ENCODE assay signal across 12 mouse cellular contexts in genomic region chr10:59965788-59966187, GRCm38 (mm10). TPM values are rescaled to one million over a fixed set of nuclear protein-coding genes. Genes with fewer than 3 reads are reported as not detected.
A peak's percentile ranks its signal among the peaks of the same experiment; 100 is the strongest.
DNase-seq lines count a peak whose midpoint lies in the region; ATAC-seq lines count a peak whose summit lies in the region.
"Had no signal": no experiment of that assay in that cellular context is flagged by ENCODE, and none has a peak within 500 bp of the region (broad histone marks: within the 10 kb centered on the region; RNA-seq: fewer than 3 reads in every experiment).

No protein-coding gene starts in this region.

- no peaks in the 10 kb centered on the region for H3K9me3 ChIP-seq in hindbrain, embryonic 10.5 days
- no peaks in the 10 kb centered on the region for H3K9me3 ChIP-seq in hindbrain, embryonic 14.5 days (ENCODE audit: control insufficient read depth, low read length)
- H3K9me3 ChIP-seq in embryonic facial prominence, embryonic 13.5 days: no peaks in the 10 kb centered on the region
- no peaks in the 10 kb centered on the region for H3K9me3 ChIP-seq in midbrain, embryonic 13.5 days

- H3K27ac ChIP-seq in hindbrain, embryonic 10.5 days: peak overlapping the region; percentile 93
- no peak overlapping the region for H3K27ac ChIP-seq in hindbrain, embryonic 14.5 days
- H3K27ac ChIP-seq in embryonic facial prominence, embryonic 13.5 days: peak overlapping the region; percentile 100
- H3K27ac ChIP-seq in midbrain, embryonic 13.5 days: peak overlapping the region; percentile 62; the same call in 1 of the 2 replicates
- H3K27ac ChIP-seq: liver, embryonic 14.5 days had no signal

- ATAC-seq in hindbrain, embryonic 14.5 days (ENCODE audit: low FRiP score): no peak
- ATAC-seq in embryonic facial prominence, embryonic 13.5 days (ENCODE audit: insufficient number of reproducible peaks, insufficient read depth, low FRiP score, low TSS enrichment, low read depth): peak; percentile 54
- no peak for ATAC-seq in midbrain, embryonic 13.5 days

- WGBS in hindbrain, embryonic 10.5 days: 72% methylated on average over 8 of the region's 8 CpGs
- 79% methylated on average over 8 of the region's 8 CpGs for WGBS in hindbrain, embryonic 14.5 days
- WGBS in embryonic facial prominence, embryonic 13.5 days: 22% methylated on average over 8 of the region's 8 CpGs
- 73% methylated on average over 8 of the region's 8 CpGs for WGBS in midbrain, embryonic 13.5 days

- H3K4me2 ChIP-seq in hindbrain, embryonic 14.5 days (replicated peaks): no peak overlapping the region
- H3K4me2 ChIP-seq in embryonic facial prominence, embryonic 13.5 days: peak overlapping the region; percentile 50
- H3K4me2 ChIP-seq in midbrain, embryonic 13.5 days (replicated peaks): no peak overlapping the region

- H3K4me1 ChIP-seq in hindbrain, embryonic 10.5 days (replicated peaks): peaks cover 49% of the 10 kb centered on the region
- H3K4me1 ChIP-seq in hindbrain, embryonic 14.5 days (replicated peaks; ENCODE audit: control insufficient read depth, insufficient read depth, low read length): peaks cover 25% of the 10 kb centered on the region
- H3K4me1 ChIP-seq in embryonic facial prominence, embryonic 13.5 days: peaks cover 49% of the 10 kb centered on the region
- peaks cover 36% of the 10 kb centered on the region for H3K4me1 ChIP-seq in midbrain, embryonic 13.5 days (replicated peaks)

- DNase-seq in hindbrain, embryonic 10.5 days (ENCODE audit: low spot score): peak; percentile 43
- no peak for DNase-seq in hindbrain, embryonic 14.5 days (ENCODE audit: low spot score)
- DNase-seq in embryo, embryonic 10 days (ENCODE audit: low spot score): peak; percentile 56
- DNase-seq in layer of hippocampus, adult 9-10 months (ENCODE audit: low spot score): no peak
- no peak for DNase-seq in layer of hippocampus, postnatal 10 days (ENCODE audit: low spot score in 2 of 2)
- DNase-seq: adrenal gland, adult 2 months; cerebellum, adult 2 months; gastrocnemius, postnatal 10 days; thymus, postnatal 25 days had no signal

- no peak overlapping the region for H3K9ac ChIP-seq in hindbrain, embryonic 14.5 days
- H3K9ac ChIP-seq in embryonic facial prominence, embryonic 13.5 days: peak overlapping the region; percentile 60
- no peak overlapping the region for H3K9ac ChIP-seq in midbrain, embryonic 13.5 days (replicated peaks)
- H3K9ac ChIP-seq: liver, embryonic 14.5 days had no signal

- peaks cover under 1% of the 10 kb centered on the region; the same call in 1 of the 2 replicates for H3K27me3 ChIP-seq in hindbrain, embryonic 10.5 days (ENCODE audit: insufficient read depth, poor library complexity, severe bottlenecking)
- H3K27me3 ChIP-seq in hindbrain, embryonic 14.5 days (ENCODE audit: control insufficient read depth, insufficient read depth, low read length): no peaks in the 10 kb centered on the region
- no peaks in the 10 kb centered on the region for H3K27me3 ChIP-seq in embryonic facial prominence, embryonic 13.5 days
- no peaks in the 10 kb centered on the region for H3K27me3 ChIP-seq in midbrain, embryonic 13.5 days

- H3K4me3 ChIP-seq in hindbrain, embryonic 10.5 days: no peak overlapping the region
- no peak overlapping the region for H3K4me3 ChIP-seq in hindbrain, embryonic 14.5 days (replicated peaks; ENCODE audit: low read length)
- H3K4me3 ChIP-seq in embryonic facial prominence, embryonic 13.5 days: 0 out of 2 replicates have a peak overlapping the region, but pooled peaks have one; percentile 12
- no peak overlapping the region for H3K4me3 ChIP-seq in midbrain, embryonic 13.5 days (replicated peaks)

- no peaks in the 10 kb centered on the region for H3K36me3 ChIP-seq in hindbrain, embryonic 10.5 days
- H3K36me3 ChIP-seq in hindbrain, embryonic 14.5 days (replicated peaks; ENCODE audit: control insufficient read depth, insufficient read depth): no peaks in the 10 kb centered on the region
- H3K36me3 ChIP-seq in embryonic facial prominence, embryonic 13.5 days: no peaks in the 10 kb centered on the region
- H3K36me3 ChIP-seq in midbrain, embryonic 13.5 days: no peaks in the 10 kb centered on the region

RNA-seq across cellular contexts. Expression of gene Ddit4, which starts 14.2 kb away (rescaled TPM):
- polyA plus RNA-seq in hindbrain, embryonic 10.5 days (2016; fragmentation: Nextera tagmentation; extraction: Ambion mirVana): 37.5 and 37.6 TPM in 2 replicates
- polyA plus RNA-seq in hindbrain, embryonic 14.5 days (2014; fragmentation: Nextera tagmentation; extraction: Ambion mirVana): 8.8 and 10.5 TPM in 2 replicates
- 86.5 and 93.1 TPM in 2 replicates for polyA plus RNA-seq in embryonic facial prominence, embryonic 13.5 days (2015; fragmentation: Nextera tagmentation; extraction: Ambion mirVana)
- 48.5 and 58.7 TPM in 2 replicates for polyA plus RNA-seq in midbrain, embryonic 13.5 days (2015; fragmentation: Nextera tagmentation; extraction: Ambion mirVana)
- total RNA-seq in layer of hippocampus, postnatal 10 days (2021): 10 to 100 TPM; 73.6 to 94.2 TPM

RNA-seq across cellular contexts. Expression of gene Ascc1, which starts 36.8 kb away (rescaled TPM):
- 35.8 and 37.0 TPM in 2 replicates for polyA plus RNA-seq in hindbrain, embryonic 10.5 days (2016; fragmentation: Nextera tagmentation; extraction: Ambion mirVana)
- 45.6 and 45.9 TPM in 2 replicates for polyA plus RNA-seq in hindbrain, embryonic 14.5 days (2014; fragmentation: Nextera tagmentation; extraction: Ambion mirVana)
- 48.3 and 50.3 TPM in 2 replicates for polyA plus RNA-seq in embryonic facial prominence, embryonic 13.5 days (2015; fragmentation: Nextera tagmentation; extraction: Ambion mirVana)
- polyA plus RNA-seq in midbrain, embryonic 13.5 days (2015; fragmentation: Nextera tagmentation; extraction: Ambion mirVana): 49.5 and 50.6 TPM in 2 replicates
- 10 to 100 TPM; 19.2 to 19.9 TPM for total RNA-seq in layer of hippocampus, postnatal 10 days (2021)

RNA-seq across cellular contexts. Expression of gene Anapc16, which starts 37.1 kb away (rescaled TPM):
- polyA plus RNA-seq in hindbrain, embryonic 10.5 days (2016; fragmentation: Nextera tagmentation; extraction: Ambion mirVana): 111 and 114 TPM in 2 replicates
- 94.2 and 110 TPM in 2 replicates for polyA plus RNA-seq in hindbrain, embryonic 14.5 days (2014; fragmentation: Nextera tagmentation; extraction: Ambion mirVana)
- 116 and 128 TPM in 2 replicates for polyA plus RNA-seq in embryonic facial prominence, embryonic 13.5 days (2015; fragmentation: Nextera tagmentation; extraction: Ambion mirVana)
- polyA plus RNA-seq in midbrain, embryonic 13.5 days (2015; fragmentation: Nextera tagmentation; extraction: Ambion mirVana): 121 TPM in 2 replicates
- total RNA-seq in layer of hippocampus, postnatal 10 days (2021): 10 to 100 TPM; 66.0 to 72.3 TPM

Comparison
In these comparisons a context has a peak if more than half of its experiments do, and no peak if none do; other contexts are left out.
1. DNase-seq: peak in hindbrain, embryonic 10.5 days (single experiment) and embryo, embryonic 10 days (single experiment); none in hindbrain, embryonic 14.5 days (single experiment), layer of hippocampus, adult 9-10 months (single experiment) and layer of hippocampus, postnatal 10 days (0 of 2).